Mouse (Mus musculus) thymus, adult 2 months (tissue): ENCODE results near the gene Spag9.

ENCODE experiments used
- CTCF ChIP-seq: fragments of 200-500 bp; IDR thresholded peaks from 2 replicates; pipeline ENCODE4 v1.5.1; 2012; ENCODE audit warnings: mild to moderate bottlenecking, control low read depth, low read length, moderate library complexity, borderline replicate concordance; ENCODE audit not compliant: control insufficient read depth, poor library complexity, insufficient read depth; ENCODE audit errors: extremely low read depth
- POLR2A ChIP-seq: fragments of 200-500 bp; IDR thresholded peaks from 2 replicates; pipeline ENCODE4 v1.6.1; 2012; ENCODE audit warnings: mild to moderate bottlenecking, low read length, control low read depth, moderate library complexity; ENCODE audit not compliant: control insufficient read depth, poor library complexity, insufficient read depth; ENCODE audit errors: extremely low read depth

DNA sequence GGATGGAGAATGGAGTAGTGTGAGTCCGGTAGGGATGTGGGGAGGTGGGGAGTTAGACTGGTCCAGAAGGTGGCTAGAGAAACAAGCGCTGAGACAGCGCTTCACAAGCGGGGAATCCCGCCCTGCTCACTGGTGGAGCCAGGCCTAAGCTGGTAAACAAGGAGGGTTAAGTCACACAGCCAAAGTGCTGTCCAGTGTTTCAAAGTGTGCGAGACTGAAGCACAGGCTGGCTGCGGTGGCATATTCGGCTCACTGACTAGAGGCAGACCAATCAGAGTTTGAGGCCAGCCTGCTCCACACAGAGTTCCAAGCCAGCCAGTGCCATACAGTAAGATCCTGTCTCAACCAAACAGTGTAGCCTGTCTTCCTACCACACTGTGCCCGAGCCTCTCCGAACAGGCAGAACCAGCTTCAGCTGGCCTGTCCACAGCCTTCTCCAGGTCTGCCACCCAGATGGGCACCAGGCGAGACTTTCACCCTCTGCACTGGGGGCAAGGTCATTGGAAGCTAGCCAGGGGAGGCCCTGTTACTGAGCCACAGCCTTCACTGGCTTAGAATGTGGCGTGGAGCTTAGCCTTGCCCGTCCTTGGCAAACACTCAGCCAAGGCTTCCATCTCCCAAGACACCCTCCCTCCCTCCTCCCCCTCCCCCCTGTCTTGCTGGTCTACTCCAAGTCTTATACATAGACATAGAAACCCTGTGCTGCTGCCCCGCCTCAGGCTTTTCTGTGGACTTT lies 141.6 kb downstream of the Spag9 start:
- TF ChIP-seq CTCF: no peak
- TF ChIP-seq POLR2A: no peak
